Mouse (Mus musculus): ENCODE results near the gene Bbof1. TPM values are rescaled to one million over a fixed set of nuclear protein-coding genes. Genes with fewer than 3 reads are reported as not detected.

Bbof1 gene
- polyA plus RNA-seq, 1 experiment: 0.05 TPM

- H3K4me1 ChIP-seq (ENCODE audit: control insufficient read depth): peaks cover 13% of the 10 kb centered on the region
- H3K27me3 ChIP-seq (ENCODE audit: control insufficient read depth): no peaks in the 10 kb centered on the region
- H3K9me3 ChIP-seq (ENCODE audit: control insufficient read depth, low read length): no peaks in the 10 kb centered on the region
- peaks cover 10% of the 10 kb centered on the region for H3K36me3 ChIP-seq (ENCODE audit: control insufficient read depth)
- TF ChIP-seq TAL1 (IDR thresholded peaks at IDR 0.05; ENCODE audit: low read length): no peak
- TF ChIP-seq GATA1 (IDR thresholded peaks at IDR 0.05; ENCODE audit: low read length): no peak
- H3K4me3 ChIP-seq (replicated peaks): no peak overlapping the region
These were observed 11.2 kb upstream of the Bbof1 start for GRCm38 (mm10) chr12:84397685-84398084.

GRCm38 (mm10) chr12:84398629-84399028 is 10.2 kb upstream of the Bbof1 start:
- H3K36me3 ChIP-seq (ENCODE audit: control insufficient read depth): peaks cover 7% of the 10 kb centered on the region
- TF ChIP-seq TAL1 (IDR thresholded peaks at IDR 0.05; ENCODE audit: low read length) (no peak), GATA1 (IDR thresholded peaks at IDR 0.05; ENCODE audit: low read length) (no peak)
- no peaks in the 10 kb centered on the region for H3K27me3 ChIP-seq (ENCODE audit: control insufficient read depth)
- peaks cover 13% of the 10 kb centered on the region for H3K4me1 ChIP-seq (ENCODE audit: control insufficient read depth)
- H3K9me3 ChIP-seq (ENCODE audit: control insufficient read depth, low read length): no peaks in the 10 kb centered on the region
- no peak overlapping the region for H3K4me3 ChIP-seq (replicated peaks)

GRCm38 (mm10) chr12:84399135-84399534 is 9.7 kb upstream of the Bbof1 start:
- TF ChIP-seq TAL1 (IDR thresholded peaks at IDR 0.05; ENCODE audit: low read length) (no peak), GATA1 (IDR thresholded peaks at IDR 0.05; ENCODE audit: low read length) (no peak)
- Histone ChIP-seq H3K4me3 (replicated peaks) (no peak overlapping the region), H3K9me3 (ENCODE audit: control insufficient read depth, low read length) (no peaks in the 10 kb centered on the region), H3K4me1 (ENCODE audit: control insufficient read depth) (peaks cover 13% of the 10 kb centered on the region), H3K27me3 (ENCODE audit: control insufficient read depth) (no peaks in the 10 kb centered on the region), H3K36me3 (ENCODE audit: control insufficient read depth) (peaks cover 4% of the 10 kb centered on the region)

GRCm38 (mm10) chr12:84399663-84400062 is 9.2 kb upstream of the Bbof1 start:
- Histone ChIP-seq H3K36me3 (ENCODE audit: control insufficient read depth) (peaks cover 4% of the 10 kb centered on the region), H3K4me3 (replicated peaks) (no peak overlapping the region), H3K9me3 (ENCODE audit: control insufficient read depth, low read length) (no peaks in the 10 kb centered on the region), H3K27me3 (ENCODE audit: control insufficient read depth) (no peaks in the 10 kb centered on the region), H3K4me1 (ENCODE audit: control insufficient read depth) (peaks cover 13% of the 10 kb centered on the region)
- TF ChIP-seq GATA1 (IDR thresholded peaks at IDR 0.05; ENCODE audit: low read length): no peak
- TF ChIP-seq TAL1 (IDR thresholded peaks at IDR 0.05; ENCODE audit: low read length): no peak

- Histone ChIP-seq H3K9me3 (ENCODE audit: control insufficient read depth, low read length) (no peaks in the 10 kb centered on the region), H3K36me3 (ENCODE audit: control insufficient read depth) (peaks cover 4% of the 10 kb centered on the region), H3K4me3 (replicated peaks) (no peak overlapping the region), H3K4me1 (ENCODE audit: control insufficient read depth) (peaks cover 13% of the 10 kb centered on the region), H3K27me3 (ENCODE audit: control insufficient read depth) (no peaks in the 10 kb centered on the region)
- no peak for TF ChIP-seq TAL1 (IDR thresholded peaks at IDR 0.05; ENCODE audit: low read length)
- no peak for TF ChIP-seq GATA1 (IDR thresholded peaks at IDR 0.05; ENCODE audit: low read length)
These were observed 8.8 kb upstream of the Bbof1 start for GRCm38 (mm10) chr12:84400068-84400467.

- Histone ChIP-seq H3K4me3 (replicated peaks) (no peak overlapping the region), H3K27me3 (ENCODE audit: control insufficient read depth) (no peaks in the 10 kb centered on the region), H3K4me1 (ENCODE audit: control insufficient read depth) (peaks cover 14% of the 10 kb centered on the region), H3K9me3 (ENCODE audit: control insufficient read depth, low read length) (no peaks in the 10 kb centered on the region), H3K36me3 (ENCODE audit: control insufficient read depth) (peaks cover 4% of the 10 kb centered on the region)
- TF ChIP-seq TAL1 (IDR thresholded peaks at IDR 0.05; ENCODE audit: low read length) (no peak), GATA1 (IDR thresholded peaks at IDR 0.05; ENCODE audit: low read length) (no peak)
These were observed 8.2 kb upstream of the Bbof1 start for GRCm38 (mm10) chr12:84400653-84401052.

- TF ChIP-seq GATA1 (IDR thresholded peaks at IDR 0.05; ENCODE audit: low read length): no peak
- no peak for TF ChIP-seq TAL1 (IDR thresholded peaks at IDR 0.05; ENCODE audit: low read length)
- Histone ChIP-seq H3K36me3 (ENCODE audit: control insufficient read depth) (no peaks in the 10 kb centered on the region), H3K27me3 (ENCODE audit: control insufficient read depth) (no peaks in the 10 kb centered on the region), H3K9me3 (ENCODE audit: control insufficient read depth, low read length) (no peaks in the 10 kb centered on the region), H3K4me3 (replicated peaks) (no peak overlapping the region), H3K4me1 (ENCODE audit: control insufficient read depth) (peaks cover 20% of the 10 kb centered on the region)
These were observed 5.9 kb upstream of the Bbof1 start for GRCm38 (mm10) chr12:84402923-84403322.

GRCm38 (mm10) chr12:84404541-84404940 is 4.3 kb upstream of the Bbof1 start:
- Histone ChIP-seq H3K4me3 (replicated peaks) (no peak overlapping the region), H3K9me3 (ENCODE audit: control insufficient read depth, low read length) (no peaks in the 10 kb centered on the region), H3K27me3 (ENCODE audit: control insufficient read depth) (0 out of 2 replicates have a peak, but pooled peaks cover 2% of the 10 kb centered on the region), H3K36me3 (ENCODE audit: control insufficient read depth) (no peaks in the 10 kb centered on the region), H3K4me1 (ENCODE audit: control insufficient read depth) (peaks cover 34% of the 10 kb centered on the region)
- TF ChIP-seq TAL1 (IDR thresholded peaks at IDR 0.05; ENCODE audit: low read length): no peak

- Histone ChIP-seq H3K9me3 (ENCODE audit: control insufficient read depth, low read length) (no peaks in the 10 kb centered on the region), H3K27me3 (ENCODE audit: control insufficient read depth) (0 out of 2 replicates have a peak, but pooled peaks cover 2% of the 10 kb centered on the region), H3K4me3 (replicated peaks) (no peak overlapping the region), H3K4me1 (ENCODE audit: control insufficient read depth) (peaks cover 23% of the 10 kb centered on the region), H3K36me3 (ENCODE audit: control insufficient read depth) (no peaks in the 10 kb centered on the region)
- no peak for TF ChIP-seq GATA1 (IDR thresholded peaks at IDR 0.05; ENCODE audit: low read length)
- no peak for TF ChIP-seq TAL1 (IDR thresholded peaks at IDR 0.05; ENCODE audit: low read length)
These were observed 1.6 kb upstream of the Bbof1 start for GRCm38 (mm10) chr12:84407259-84407658.
